Mouse (Mus musculus) ES-Bruce4 (cell line): ENCODE data around the gene 1700102P08Rik. TPM values are rescaled to one million over a fixed set of nuclear protein-coding genes. Genes with fewer than 3 reads are reported as not detected.

ENCODE experiments used
- H3K27ac ChIP-seq: 2 replicates; pipeline ENCODE4 v1.5.1; 2012; ENCODE audit warnings: low read length, inconsistent platforms; ENCODE audit not compliant: insufficient read depth
- H3K27me3 ChIP-seq: 2 replicates; pipeline ENCODE4 v1.6.1; 2012; ENCODE audit warnings: mild to moderate bottlenecking, low read length, inconsistent platforms; ENCODE audit not compliant: control insufficient read depth, poor library complexity, insufficient read depth, severe bottlenecking
- H3K36me3 ChIP-seq: 2 replicates; pipeline ENCODE4 v1.6.1; 2012; ENCODE audit warnings: inconsistent platforms, mild to moderate bottlenecking, low read length, moderate library complexity; ENCODE audit not compliant: control insufficient read depth, poor library complexity, insufficient read depth, severe bottlenecking
- H3K4me1 ChIP-seq: one replicate; pipeline ENCODE4 v1.8.1; 2011; ENCODE audit warnings: low read length; ENCODE audit not compliant: control insufficient read depth, insufficient read depth
- H3K4me3 ChIP-seq: 2 replicates; pipeline ENCODE4 v1.5.1; 2011; ENCODE audit warnings: low read depth, mild to moderate bottlenecking, low read length
- H3K9ac ChIP-seq: 2 replicates; pipeline ENCODE4 v1.6.1; 2012; ENCODE audit warnings: low read depth, mild to moderate bottlenecking, inconsistent platforms; ENCODE audit not compliant: poor library complexity, severe bottlenecking
- H3K9me3 ChIP-seq: replicated peaks from 2 replicates; pipeline ENCODE4 v1.6.1; 2012; ENCODE audit warnings: mild to moderate bottlenecking, low read length, inconsistent platforms; ENCODE audit not compliant: control insufficient read depth, poor library complexity, insufficient read depth, severe bottlenecking
- CTCF ChIP-seq: IDR thresholded peaks from one replicate; pipeline ENCODE4 v1.8.1; 2011; ENCODE audit warnings: low read depth, low read length
- EP300 ChIP-seq: IDR thresholded peaks from 2 replicates; pipeline ENCODE4 v1.6.1; 2011; ENCODE audit warnings: low read depth, low read length; ENCODE audit not compliant: insufficient read depth
- POLR2A ChIP-seq: IDR thresholded peaks from one replicate; pipeline ENCODE4 v1.8.1; 2011; ENCODE audit warnings: low read length; ENCODE audit not compliant: insufficient read depth
- polyA plus RNA-seq: library from polyadenylated mRNA; stranded (reverse); fragments of >200 nt; gene quantifications from 2 replicates; pipeline ENCODE4 v1.2.4, GENCODE M21; 2011; ENCODE audit warnings: low read depth; ENCODE audit not compliant: missing spikeins, insufficient read depth, insufficient read length

The 1700102P08Rik gene
- polyA plus RNA-seq, 1 experiment, result not detected

DNA sequence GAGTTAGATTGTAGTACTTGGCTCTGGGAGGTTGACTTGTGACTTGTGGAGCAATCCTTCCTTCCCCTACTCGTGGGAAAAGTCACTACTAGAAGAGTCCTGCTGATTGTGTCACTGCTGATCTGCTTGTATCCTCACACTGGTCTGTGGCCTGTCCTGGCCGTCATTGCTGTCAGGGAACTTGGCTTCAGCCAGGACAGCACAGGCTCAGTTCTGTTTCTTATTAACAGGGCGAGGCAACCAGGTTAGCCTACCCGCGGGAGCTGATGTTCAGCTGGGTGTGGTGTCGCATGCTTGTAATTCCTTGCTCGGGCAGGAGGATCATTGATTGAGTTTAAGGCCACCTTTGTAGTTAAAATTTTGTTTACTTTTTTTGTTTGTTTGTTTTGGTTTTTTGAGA lies 7.6 kb upstream of the 1700102P08Rik start:
- H3K27me3 ChIP-seq, result no peaks in the 10 kb centered on the region
- H3K4me1 ChIP-seq, result peaks cover 4% of the 10 kb centered on the region
- H3K36me3 ChIP-seq, result peaks cover 10% of the 10 kb centered on the region
- H3K27ac ChIP-seq, result peak overlapping the region; percentile 35; the same call in 1 of the 2 replicates
- H3K4me3 ChIP-seq, result no peak overlapping the region
- H3K9ac ChIP-seq, result no peak overlapping the region
- no peaks in the 10 kb centered on the region for H3K9me3 ChIP-seq
- TF ChIP-seq EP300, result no peak
- no peak for TF ChIP-seq POLR2A
- no peak for TF ChIP-seq CTCF

DNA sequence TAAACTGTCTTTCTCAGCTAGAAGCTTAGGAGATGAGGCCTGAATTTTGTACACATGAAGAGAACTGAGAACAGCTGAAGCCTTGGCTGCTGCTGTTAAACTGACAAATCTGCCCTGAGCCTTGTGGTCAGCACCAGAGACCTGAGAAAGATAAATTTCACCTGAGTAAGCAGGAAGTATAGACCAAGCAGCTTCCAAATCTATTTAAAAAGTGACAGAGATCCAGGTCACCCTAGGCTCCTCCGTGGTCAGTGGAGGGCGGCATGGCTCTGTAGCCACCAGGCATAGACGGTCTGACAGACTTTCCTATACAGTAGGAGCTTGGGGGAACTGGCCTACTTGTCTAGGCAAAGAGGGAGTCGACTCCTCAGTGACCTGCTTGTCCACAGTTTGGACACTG lies 5.8 kb upstream of the 1700102P08Rik start:
- Histone ChIP-seq H3K4me3 (no peak overlapping the region), H3K4me1 (peaks cover 8% of the 10 kb centered on the region), H3K27ac (no peak overlapping the region), H3K9ac (no peak overlapping the region), H3K9me3 (no peaks in the 10 kb centered on the region), H3K36me3 (peaks cover 6% of the 10 kb centered on the region; the same call in 1 of the 2 replicates), H3K27me3 (no peaks in the 10 kb centered on the region)
- no peak for TF ChIP-seq EP300
- no peak for TF ChIP-seq POLR2A
- no peak for TF ChIP-seq CTCF

DNA sequence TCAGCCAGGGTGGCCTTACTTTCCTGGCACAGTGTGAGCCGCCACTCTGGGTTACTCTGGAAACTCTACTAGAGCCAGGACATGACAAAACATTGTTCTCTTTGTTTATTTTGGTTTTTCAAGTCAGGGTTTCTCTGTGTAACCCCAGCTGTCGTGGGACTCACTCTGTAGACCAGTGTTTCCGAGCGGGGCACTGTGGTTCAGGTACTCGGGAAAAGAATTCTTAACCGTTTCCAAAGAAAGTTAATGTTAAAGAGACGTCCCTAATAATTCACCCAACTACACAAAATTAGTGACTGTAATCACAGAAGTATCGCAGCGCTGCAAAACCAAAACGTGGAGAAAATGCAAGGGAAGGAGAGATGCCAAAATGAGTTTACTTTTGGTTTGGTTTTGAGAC lies 4.0 kb upstream of the 1700102P08Rik start:
- Histone ChIP-seq H3K9ac (no peak overlapping the region), H3K4me3 (no peak overlapping the region), H3K36me3 (peaks cover 2% of the 10 kb centered on the region; the same call in 1 of the 2 replicates), H3K27ac (no peak overlapping the region), H3K4me1 (peaks cover 10% of the 10 kb centered on the region), H3K9me3 (no peaks in the 10 kb centered on the region), H3K27me3 (no peaks in the 10 kb centered on the region)
- TF ChIP-seq EP300 (no peak), CTCF (no peak), POLR2A (no peak)

DNA sequence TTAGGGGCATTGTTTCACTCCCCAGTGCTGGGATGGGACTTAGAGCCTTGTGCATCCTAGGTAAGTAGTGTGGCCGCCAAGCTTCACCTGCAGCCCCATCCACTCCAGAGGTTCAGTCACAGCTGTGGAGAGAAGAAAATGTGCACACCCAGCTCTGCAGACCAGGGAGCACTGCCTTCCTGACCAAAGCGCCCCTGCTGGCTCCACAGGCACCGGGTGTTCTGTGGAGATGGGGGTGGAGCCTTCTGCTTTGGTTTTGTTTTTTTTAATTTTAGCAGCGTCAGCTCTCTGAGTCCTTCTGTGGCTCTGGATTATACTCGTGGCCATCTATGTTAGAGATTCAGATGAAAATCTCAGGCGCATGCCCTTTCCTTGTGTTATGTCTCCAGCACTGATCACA lies 3.4 kb upstream of the 1700102P08Rik start:
- Histone ChIP-seq H3K9me3 (no peaks in the 10 kb centered on the region), H3K36me3 (no peaks in the 10 kb centered on the region), H3K27me3 (no peaks in the 10 kb centered on the region), H3K4me3 (no peak overlapping the region), H3K9ac (no peak overlapping the region), H3K27ac (no peak overlapping the region), H3K4me1 (peaks cover 10% of the 10 kb centered on the region)
- no peak for TF ChIP-seq CTCF
- TF ChIP-seq EP300, result no peak
- no peak for TF ChIP-seq POLR2A

DNA sequence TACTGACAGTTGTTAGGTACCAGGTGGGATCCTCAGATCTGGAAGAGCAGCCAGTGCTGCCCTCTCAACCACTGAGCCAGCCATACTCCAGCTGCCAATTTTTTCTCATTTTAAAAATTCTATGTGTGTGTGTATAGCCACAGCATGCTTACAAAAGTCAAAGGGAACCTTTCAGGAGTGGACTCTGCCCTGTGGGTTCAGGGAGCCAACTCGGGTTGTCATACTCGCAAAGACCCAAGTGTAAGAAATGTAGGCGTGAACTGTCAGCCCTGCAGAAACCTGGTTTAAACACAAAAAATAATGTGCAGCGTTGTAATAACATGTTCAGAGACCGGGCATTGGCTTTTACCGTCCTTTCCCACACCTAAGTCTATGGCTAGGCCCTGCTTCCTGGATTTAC lies 1.6 kb downstream of the 1700102P08Rik start:
- no peak overlapping the region for H3K27ac ChIP-seq
- H3K4me1 ChIP-seq, result peaks cover 6% of the 10 kb centered on the region
- no peaks in the 10 kb centered on the region for H3K27me3 ChIP-seq
- no peak overlapping the region for H3K4me3 ChIP-seq
- TF ChIP-seq CTCF (no peak), EP300 (no peak), POLR2A (no peak)
- no peak overlapping the region for H3K9ac ChIP-seq
- H3K36me3 ChIP-seq, result no peaks in the 10 kb centered on the region
- no peaks in the 10 kb centered on the region for H3K9me3 ChIP-seq

DNA sequence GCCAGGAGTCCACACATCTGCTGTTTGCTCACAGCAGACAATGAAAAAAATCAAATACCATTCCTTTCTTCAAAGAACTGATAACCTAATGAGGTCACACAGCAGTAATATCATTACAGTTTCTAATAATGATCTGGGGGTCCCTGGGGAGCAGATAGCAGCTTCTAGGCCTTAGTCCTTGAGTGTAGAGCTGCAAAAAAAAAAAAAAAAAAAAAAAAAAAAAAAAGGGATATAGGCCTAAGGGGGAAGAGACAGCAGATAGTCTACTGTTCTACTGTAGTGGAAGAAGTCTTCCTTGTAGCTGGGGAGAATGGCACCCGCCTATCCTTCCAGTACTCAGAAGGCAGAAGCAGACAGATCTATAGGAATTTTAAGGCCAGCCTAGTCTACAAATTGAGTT lies 2.8 kb downstream of the 1700102P08Rik start:
- no peaks in the 10 kb centered on the region for H3K36me3 ChIP-seq
- no peaks in the 10 kb centered on the region for H3K9me3 ChIP-seq
- peaks cover 6% of the 10 kb centered on the region for H3K4me1 ChIP-seq
- no peak overlapping the region for H3K4me3 ChIP-seq
- no peak overlapping the region for H3K9ac ChIP-seq
- H3K27ac ChIP-seq, result no peak overlapping the region
- H3K27me3 ChIP-seq, result no peaks in the 10 kb centered on the region
- no peak for TF ChIP-seq POLR2A
- no peak for TF ChIP-seq EP300

DNA sequence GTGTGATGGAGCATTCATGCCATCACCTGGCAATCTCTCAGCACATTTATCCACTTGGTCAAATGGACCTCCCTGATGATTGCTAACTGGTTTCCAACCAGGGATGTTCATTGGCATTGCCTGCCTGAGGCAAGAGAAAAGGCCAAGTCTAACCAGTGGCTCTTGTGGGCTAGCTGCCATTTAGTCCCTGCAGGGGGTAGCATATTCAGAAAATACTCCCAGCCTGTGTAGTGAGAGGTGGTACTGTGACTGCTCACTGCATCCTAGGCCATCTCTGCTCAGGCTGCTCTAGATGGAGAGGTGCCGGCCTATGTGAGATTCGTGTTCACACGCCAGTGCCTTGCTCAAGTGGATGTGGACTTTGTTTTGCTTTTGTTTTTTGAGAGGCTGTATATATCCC lies 5.7 kb downstream of the 1700102P08Rik start:
- H3K9me3 ChIP-seq, result no peaks in the 10 kb centered on the region
- H3K4me3 ChIP-seq, result no peak overlapping the region
- H3K9ac ChIP-seq, result no peak overlapping the region
- no peaks in the 10 kb centered on the region for H3K27me3 ChIP-seq
- no peak for TF ChIP-seq EP300
- no peak for TF ChIP-seq POLR2A
- TF ChIP-seq CTCF, result no peak
- no peak overlapping the region for H3K27ac ChIP-seq
- H3K36me3 ChIP-seq, result no peaks in the 10 kb centered on the region
- no peaks in the 10 kb centered on the region for H3K4me1 ChIP-seq
